Mouse (Mus musculus): ENCODE results near the gene Theg.

DNA sequence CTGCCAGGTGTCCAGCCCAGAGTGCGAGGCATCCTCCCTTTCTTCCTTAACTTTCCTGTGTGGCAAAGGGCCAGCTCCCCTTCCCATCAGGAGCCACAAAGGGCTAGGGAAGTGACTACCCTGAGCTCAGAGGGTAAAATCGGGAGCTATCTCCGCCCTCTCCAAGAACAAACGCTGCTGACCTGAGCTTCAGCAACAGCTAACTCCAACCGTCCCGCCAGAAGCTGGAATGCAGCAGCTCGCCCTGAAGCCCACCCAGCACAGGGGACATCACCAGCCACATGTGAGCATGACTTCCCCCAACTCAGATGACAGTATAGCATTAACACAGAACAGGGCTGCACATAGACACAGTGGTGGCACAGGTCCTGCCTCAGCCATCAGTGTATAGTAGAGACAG is 3.1 kb downstream of the Theg start:
- no peak for TF ChIP-seq CTCF (IDR thresholded peaks at IDR 0.05; ENCODE audit: borderline replicate concordance, insufficient read depth, low read depth, low read length)
- no peak for TF ChIP-seq POLR2A (IDR thresholded peaks at IDR 0.05; ENCODE audit: borderline replicate concordance, insufficient read depth, low read length)
